Mouse (Mus musculus) testis, postnatal 14 days (tissue): ENCODE data around the gene Kng1.
"Not testable (repeated sequence)": the region's sequence is repeated elsewhere in the genome, so short reads cannot be mapped to it uniquely, and the experiment has no call there.

Experiments used
- DNase-seq: peaks from one replicate; pipeline ENCODE4 v3.0.0; 2021; ENCODE audit warnings: low spot score

Gene Kng1

DNA sequence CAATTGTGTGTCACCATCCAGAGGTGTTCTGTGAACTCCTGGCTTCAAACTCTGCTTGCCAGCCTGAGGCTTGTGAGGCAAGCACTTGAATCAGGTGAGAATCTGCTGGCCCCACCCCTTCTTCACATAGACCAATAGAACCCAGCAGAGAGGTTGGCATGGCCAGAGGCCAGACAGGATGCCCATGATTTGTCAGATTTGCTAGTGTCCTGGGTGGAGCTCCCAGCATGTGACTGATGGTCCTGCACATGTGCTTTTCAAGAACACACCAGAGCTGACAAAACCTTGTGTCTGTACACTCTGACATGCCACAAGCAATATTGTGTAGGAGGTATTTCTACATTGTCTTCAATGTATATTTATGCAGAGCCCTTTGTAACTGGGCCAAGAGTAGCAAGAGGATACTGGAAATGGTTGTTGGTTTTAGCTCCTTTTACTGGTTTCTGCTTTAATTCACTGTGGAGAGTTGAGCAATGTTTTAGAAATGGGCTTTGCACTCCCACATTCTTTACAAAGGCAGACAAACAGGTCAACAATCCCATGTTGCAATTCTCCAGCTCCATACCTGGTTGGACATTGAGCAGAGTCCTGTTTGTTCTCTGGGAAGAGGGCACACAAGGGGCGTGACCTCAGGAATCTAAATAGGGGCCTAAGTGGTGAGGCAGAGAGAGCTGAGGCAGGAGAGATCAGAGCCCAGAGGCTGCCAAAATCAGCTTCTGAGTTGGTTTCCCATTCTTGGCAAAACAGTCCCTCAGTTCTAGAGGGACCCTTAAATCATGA lies at the start of gene Kng1:
Kng1 (plus strand) TSS at position 198 of the 780 bp plus-strand sequence.
- DNase-seq = not testable (repeated sequence)

DNA sequence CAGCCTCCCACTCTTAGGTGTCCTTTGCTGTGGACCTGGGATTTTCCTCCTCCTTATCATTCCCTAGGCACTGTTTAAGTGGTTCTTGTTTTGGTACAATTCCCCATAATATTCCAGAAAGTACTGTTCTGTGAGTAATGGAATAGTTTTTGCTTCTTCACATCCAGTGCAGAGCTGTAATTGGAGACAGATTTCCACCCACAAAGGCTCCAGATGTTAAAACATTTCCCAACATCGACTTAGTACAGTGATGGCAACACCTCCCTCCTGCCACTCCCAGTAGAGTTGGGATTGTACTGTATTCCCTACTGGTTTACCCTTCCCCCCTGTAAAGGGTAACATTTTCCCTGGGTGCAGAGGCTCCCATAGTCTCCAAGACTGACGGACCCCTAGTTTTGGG lies 43.9 kb upstream of the Kng1 start:
- DNase-seq = not testable (repeated sequence)

DNA sequence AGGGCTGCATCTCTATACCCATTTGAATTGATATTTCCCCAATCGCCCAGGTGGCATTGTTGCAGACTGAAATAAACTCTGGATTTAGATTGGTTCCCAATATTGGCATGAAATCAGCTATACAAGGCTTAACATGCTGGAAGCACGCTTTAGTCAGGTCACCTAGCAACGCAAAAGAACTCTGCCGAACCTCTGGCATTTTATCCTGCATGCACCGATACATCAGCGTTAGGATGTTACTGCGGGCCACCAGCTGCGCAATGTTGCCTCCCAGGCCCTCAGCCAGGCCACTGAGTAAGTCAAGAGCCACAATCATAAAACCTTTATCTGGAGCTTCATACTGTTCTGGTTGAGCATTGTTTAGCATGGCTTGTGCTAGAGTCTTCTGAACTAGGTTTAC lies 43.0 kb upstream of the Kng1 start:
- DNase-seq = not testable (repeated sequence)

DNA sequence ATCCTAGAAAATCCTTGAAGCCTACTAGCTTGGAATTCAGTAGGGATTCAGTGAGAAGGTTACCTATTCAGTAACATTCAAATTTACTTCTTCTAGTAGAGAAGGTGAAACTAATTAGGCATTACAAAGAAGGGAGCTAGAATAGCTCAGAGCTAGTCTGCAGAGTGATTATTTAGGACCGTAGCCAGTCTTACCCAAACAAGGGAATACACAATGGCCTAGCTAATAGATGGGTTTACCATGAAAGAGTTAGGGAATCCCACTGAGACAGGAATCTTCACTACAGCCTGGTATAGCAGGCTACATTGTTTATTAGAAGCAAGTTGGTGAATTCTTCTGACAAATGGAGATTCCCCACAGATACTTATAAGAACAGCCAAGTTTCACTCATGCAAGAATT lies 37.1 kb upstream of the Kng1 start:
- DNase-seq = not testable (repeated sequence)

DNA sequence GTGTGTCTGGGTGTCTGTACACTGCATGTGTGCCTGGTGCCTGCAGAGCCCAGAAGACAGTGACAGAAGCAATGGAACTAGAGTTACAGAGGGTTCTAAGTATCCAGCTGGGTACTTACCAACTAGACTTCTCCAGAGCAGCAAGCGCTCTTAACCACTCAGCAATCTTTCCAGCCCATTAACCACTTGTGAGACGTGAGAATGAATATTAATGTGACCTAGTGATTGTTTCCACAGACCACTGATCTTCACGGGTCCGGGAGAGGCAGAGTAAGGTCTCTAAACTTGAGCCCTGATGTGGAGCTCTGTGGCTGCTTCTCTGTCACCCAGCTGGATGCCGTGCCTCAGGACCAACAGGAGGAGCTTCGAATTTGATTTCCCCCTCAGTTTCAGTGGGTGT lies 32.6 kb upstream of the Kng1 start:
- no peak for DNase-seq

DNA sequence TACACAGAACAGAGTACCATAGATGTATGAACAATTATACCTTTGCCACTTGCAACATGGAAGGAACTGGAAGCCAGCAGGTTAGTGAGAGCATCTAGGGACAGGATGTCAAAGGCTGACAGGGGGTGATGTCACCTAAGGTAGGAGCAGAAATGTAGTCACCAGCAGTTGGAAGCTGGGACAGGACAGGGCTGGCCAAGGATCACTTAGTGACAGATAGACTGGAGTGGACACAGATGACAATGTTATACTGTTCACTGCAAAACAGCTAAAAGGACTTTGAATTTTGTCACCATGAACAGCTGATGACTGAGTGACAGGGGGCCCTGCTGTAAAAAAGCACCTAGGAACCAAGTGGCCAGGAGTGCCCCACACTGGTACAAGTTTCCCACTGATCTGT lies 31.1 kb upstream of the Kng1 start:
- DNase-seq = no peak

DNA sequence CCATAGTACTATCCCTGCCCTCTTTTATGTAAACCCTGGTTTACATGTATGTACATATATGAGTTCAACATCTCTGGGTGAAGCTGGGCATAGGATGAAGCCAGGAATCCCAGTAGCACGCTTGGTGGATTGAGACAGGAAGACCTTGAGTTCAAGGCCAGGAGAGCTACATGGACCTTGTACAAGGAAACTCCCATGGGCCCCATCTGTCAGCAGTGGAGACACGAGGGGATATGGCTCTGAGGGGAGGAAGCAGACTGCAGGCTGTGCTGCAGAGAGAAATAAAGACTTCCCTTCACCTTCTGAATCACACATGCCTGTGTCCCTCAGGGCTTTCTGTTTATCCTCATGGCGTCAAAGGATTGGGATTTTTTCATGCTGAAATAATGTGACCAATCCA lies 30.3 kb upstream of the Kng1 start:
- not testable (repeated sequence) for DNase-seq

DNA sequence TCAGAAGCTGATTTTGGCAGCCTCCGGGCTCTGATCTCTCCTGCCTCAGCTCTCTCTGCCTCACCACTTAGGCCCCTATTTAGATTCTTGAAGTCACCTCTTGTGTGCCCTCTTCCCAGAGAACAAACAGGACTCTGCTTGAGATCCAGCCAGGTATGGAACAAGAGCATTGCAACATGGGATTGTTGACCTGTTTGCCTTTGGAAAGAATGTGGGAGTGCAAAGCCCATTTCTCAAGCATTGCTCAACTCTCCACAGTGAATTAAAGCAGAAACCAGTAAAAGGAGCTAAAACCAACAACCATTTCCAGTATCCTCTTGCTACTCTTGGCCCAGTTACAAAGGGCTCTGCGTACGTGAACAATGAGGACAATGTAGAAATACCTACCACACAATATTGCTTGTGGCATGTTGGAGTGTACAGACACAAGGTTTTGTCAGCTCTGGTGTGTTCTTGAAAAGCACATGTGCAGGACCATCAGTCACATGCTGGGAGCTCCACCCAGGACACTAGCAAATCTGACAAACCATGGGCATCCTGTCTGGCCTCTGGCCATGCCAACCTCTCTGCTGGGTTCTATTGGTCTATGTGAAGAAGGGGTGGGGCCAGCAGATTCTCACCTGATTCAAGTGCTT lies 28.6 kb upstream of the Kng1 start, which contains the start of gene Kng2:
Kng2 (minus strand) TSS at position 517 of the 635 bp plus-strand sequence.
- not testable (repeated sequence) for DNase-seq

DNA sequence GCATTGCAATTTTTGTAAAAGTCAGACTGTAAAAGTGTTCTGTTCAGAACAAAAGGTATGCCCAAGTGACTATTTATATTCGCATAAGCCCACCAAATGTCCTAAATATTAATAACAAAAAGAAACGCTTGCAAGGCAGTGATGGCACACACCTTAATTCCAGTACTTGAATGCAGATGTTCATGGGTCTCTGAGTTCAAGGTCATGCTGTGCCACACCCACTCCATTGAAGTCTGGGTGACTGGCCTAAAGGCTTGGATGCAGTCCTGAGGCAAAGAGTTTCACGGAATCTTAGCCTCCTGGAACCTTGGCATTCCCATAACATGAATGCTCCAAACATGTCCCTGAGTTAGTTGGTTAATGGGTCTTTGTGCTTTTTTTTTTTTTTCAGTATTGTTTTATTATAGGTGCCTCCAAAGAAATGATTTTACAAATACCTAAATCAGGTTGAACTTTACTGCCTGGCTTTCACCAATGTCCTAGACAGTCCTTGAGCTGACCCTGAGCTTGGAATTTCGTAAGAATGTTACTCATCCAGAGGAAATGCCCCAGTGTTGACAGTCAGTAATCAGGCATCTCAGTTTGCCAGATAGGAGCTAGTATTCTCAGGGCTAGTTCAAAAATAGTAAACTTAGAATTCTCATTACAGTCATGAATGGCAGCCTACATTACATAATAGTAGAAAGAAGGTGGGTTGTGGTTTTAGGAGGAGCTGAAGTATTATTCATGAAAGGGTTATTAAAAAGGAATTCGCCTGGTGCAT lies 26.8 kb upstream of the Kng1 start:
- DNase-seq = no peak

DNA sequence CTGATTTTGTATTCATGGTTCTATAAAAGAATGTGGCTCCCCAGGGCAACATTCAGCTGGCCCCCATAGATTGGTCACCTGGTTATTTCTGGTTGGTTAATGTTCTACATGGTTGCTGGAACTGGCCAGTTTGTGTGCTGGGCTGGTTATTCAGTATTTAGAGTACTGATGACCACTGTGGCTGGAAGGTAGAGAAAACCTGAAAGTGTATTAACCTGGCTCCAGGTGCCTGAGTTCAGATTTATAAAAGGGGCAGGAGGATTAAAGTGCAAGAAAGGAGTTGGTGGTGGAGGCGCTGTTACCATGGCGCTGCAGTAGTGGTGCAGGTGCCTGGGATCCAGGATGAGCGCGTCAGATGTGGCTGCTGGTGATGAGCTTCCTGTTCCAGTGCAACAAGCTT lies 24.0 kb upstream of the Kng1 start:
- no peak for DNase-seq

DNA sequence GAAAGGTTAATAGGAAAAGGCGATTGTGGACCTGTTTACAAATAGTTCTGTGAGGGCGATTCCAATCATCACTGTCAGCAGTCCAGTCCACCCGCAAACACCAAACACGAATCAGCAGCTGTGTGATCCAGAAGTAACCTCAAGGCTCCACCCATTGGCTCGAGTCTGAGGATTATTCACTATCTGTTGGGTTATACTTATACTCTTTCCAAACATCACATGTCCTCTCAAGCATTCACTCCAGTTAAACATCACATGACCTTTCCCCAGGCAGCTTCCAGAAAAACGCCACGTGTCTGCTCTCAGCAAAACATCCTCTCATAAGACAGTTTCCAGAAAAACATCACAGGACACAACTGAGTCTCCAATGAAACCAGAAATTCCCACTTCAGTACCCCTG lies 19.9 kb upstream of the Kng1 start:
- DNase-seq = no peak

DNA sequence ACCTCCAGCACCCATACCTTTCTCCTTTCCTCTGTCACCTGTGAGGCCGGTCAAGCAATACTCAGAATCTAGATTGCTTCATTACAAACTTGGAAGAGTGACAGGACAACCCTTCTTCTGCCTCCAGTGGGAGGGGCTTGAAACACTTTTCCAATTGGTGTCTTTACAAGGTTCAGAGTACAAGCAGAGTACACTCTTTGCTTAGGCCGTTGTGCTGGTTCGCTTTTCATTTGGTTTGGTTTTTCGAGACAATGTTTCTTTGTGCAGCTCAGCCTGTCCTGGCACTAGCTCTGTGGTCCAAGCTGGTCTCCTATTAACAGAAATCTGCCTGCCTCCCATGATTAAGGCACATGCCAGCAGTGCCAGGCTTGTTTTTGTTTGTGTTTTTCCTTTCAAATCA lies 18.4 kb upstream of the Kng1 start:
- DNase-seq = peak; percentile 25

DNA sequence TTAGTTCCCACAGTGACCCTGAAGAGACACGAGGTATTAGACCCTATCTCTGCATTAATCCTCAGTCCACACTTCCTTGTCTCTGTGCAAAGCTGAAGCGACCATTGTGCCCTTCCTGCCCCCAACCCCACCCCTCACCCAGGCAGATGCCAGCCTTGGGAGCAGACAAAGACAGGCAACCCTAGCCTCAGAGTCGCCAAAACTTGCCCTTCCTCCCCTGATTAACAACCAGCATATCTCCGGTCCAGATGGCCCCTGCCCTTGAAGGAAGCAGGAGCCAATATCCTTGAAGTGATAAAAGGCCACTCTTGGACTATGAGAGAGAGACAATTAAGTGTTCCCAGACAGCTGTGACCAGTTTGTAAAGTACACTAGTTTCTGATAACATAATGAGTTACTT lies 16.8 kb upstream of the Kng1 start:
- no peak for DNase-seq

DNA sequence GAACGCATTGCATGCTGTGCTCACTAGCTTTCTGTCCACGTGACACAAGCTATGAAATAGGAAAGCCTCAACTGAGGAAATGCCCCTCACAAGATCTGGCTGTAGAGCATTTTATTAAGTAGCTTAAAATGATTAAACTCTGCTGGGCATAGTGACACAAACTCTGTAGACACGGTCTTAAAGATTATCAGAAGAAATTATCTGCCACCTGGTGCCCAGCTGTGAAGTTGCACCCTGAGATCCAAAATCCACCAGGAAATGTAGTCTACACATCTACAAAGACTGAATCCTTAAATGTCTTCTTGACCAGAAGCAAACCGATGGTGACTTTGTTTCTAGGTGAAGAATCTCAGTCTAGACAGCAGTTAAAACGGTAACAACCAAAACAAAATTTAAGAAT lies 11.3 kb upstream of the Kng1 start:
- no peak for DNase-seq

DNA sequence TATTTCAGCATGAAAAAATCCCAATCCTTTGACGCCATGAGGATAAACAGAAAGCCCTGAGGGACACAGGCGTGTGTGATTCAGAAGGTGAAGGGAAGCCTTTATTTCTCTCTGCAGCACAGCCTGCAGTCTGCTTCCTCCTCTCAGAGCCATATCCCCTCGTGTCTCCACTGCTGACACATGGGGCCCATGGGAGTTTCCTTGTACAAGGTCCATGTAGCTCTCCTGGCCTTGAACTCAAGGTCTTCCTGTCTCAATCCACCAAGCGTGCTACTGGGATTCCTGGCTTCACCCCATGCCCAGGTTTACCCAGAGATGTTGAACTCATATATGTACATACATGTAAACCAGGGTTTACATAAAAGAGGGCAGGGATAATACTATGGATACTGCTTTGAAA lies 2.0 kb downstream of the Kng1 start:
- DNase-seq = not testable (repeated sequence)

DNA sequence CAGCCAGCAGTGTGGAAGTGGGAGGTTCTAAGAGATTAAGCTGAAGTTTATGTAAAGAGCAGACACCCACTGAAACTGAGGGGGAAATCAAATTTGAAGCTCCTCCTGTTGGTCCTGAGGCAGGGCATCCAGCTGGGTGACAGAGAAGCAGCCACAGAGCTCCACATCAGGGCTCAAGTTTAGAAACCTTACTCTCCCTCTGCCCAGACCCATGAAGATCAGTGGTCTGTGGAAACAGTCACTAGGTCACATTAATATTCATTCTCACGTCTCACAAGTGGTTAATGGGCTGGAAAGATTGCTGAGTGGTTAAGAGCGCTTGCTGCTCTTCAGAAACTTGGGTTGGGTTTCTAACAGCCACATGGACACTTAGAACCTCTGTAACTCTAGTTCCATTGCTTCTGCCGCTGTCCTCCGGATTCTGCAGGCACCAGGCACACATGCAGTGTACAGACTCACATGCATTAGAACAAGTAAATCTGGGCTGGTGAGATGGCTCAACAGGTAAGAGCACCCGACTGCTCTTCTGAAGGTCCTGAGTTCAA lies 3.2 kb downstream of the Kng1 start:
- DNase-seq = not testable (repeated sequence)

DNA sequence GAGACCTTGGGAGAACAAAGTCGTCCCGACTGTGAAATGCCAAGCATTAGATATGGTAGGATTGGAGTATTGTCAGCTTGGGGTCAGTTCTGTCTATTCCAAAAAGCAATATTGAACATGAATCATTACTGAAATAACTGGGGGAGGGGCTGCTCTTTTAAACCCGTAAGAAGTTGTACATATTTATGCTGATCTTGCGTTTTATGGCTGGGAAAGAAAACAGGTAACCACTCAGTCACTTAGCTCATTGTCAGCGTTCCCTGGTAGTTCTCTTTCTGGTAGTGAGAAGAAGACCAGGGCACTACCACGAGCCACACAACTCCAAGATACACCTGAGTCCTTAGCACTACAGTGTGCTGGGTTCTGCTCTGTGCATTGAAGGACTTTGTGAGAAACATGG lies 19.9 kb downstream of the Kng1 start:
- not testable (repeated sequence) for DNase-seq

DNA sequence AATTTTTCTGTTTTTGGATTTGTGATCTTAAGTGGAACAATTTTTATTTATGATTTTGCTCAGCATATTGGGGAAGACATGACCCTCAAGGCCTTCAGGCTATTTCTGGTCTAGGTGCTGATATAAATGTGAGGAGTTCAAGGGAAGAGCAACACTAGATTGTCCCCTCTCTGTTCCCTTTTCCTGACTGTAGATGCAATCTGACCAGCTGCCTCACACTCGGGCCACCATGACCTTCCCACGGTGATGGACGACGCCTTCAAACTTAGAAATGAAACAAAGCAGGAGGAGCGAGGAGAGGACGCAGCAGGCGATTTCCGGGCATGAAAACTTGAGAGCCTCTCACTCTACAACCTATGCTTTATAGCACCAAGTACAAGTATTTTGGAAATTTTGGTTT lies 29.5 kb downstream of the Kng1 start:
- DNase-seq = not testable (repeated sequence)

DNA sequence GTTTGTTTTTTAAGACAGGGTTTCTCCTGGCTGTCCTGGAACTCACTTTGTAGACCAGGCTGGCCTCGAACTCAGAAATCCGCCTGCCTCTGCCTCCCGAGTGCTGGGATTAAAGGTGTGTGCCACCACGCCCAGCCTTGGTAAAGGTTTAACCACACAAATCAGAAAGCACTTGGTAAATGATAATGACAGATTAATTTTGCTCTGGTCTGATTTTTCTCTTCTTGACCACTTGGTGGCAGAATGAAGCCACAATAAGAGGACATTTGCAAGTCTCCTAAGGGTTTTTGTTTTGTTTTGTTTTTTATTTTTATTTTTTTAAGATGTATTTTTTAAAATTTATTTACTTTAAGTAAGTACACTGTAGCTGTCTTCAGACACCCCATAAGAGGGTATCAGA lies 30.0 kb downstream of the Kng1 start:
- not testable (repeated sequence) for DNase-seq

DNA sequence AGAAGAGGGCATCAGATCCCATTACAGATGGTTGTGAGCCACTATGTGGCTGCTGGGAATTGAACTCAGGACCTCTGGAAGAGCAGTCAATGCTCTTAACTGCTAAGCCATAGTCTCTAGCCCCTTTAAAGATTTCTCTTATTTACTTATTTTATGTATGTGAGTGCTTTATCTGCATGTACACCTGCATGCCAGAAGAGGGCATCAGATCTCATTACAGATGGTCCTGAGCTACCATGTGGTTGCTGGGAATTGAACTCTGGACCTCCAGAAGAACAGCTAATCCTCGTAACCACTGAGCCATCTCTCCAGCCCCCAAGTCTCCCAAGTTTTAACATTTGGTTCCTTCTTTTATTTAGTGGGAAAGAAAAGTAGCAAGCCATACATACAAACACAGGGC lies 30.8 kb downstream of the Kng1 start:
- DNase-seq = not testable (repeated sequence)

DNA sequence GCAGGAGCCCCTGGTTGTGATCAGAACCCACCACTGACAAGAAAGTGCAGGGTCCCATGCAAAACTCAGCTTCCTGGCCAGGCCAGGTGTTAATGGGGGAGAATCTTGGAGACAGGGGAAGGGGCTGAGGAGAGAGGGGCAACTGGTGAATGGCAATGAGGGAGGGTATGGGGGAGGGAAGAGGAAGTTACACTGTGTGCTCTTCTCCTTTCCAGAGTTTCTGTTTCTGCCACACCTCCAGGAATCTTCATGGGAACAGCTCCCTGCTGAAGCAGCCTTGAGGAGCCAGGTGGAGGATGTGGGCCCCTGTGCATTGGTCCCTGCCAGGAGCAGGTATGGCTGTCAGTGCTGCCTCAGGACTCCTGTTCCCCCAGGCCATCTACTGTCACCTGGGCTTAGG lies 33.7 kb downstream of the Kng1 start:
- not testable (repeated sequence) for DNase-seq

DNA sequence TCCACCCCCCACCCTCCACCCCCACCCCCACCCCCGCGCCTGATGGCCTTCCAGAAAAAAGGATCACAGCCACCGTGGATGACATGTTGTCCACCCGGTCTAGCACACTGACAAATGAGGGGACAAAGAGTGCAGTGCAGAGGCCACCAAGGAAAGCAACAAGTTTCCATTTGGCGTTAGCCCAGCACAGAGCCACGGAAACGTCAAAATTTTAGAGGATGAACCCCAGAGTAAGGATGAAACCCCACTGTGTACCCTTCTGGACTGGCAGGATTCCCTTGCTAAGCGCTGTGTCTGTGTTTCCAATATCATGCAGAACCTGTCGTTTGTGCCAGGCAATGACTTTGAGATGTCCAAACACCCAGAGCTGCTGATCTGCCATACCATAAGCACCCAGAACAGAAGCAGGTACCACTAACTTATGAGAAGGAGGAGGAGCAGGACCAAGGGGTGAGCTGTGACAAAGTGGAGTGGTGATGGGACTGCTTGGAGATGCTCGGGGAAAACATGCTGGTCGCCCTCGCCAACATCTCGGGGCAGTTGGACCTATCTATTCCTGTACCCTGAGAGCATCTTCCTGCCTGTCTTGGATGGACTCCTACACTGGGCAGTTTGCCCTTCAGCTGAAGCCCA lies 35.8 kb downstream of the Kng1 start:
- DNase-seq = no peak
